Mouse (Mus musculus) frontal cortex, adult 2 months (tissue): Measurements from ENCODE around the gene Rad23a. TPM values are rescaled to one million over a fixed set of nuclear protein-coding genes. Genes with fewer than 3 reads are reported as not detected.
A peak's percentile ranks its signal among the peaks of the same experiment; 100 is the strongest.
"Not testable (repeated sequence)": the region's sequence is repeated elsewhere in the genome, so short reads cannot be mapped to it uniquely, and the experiment has no call there.

Source experiments
- DNase-seq, 2 experiments: peaks; one replicate each; pipeline ENCODE4 v3.0.0; 2022; ENCODE audit warnings: low spot score in 1 of 2; ENCODE audit errors: extremely low spot score in 1 of 2
- polyA plus RNA-seq: library from polyadenylated mRNA; depleted of rRNA; stranded (reverse); fragments of >200 nt; gene quantifications from 2 replicates; pipeline ENCODE4 v1.2.3, GENCODE M21; 2012

Gene Rad23a
- polyA plus RNA-seq, 1 experiment: 80.5 TPM

GRCm38 (mm10) chr8:84844397-84845070, 4.1 kb upstream of the Rad23a start:
- DNase-seq: no peak

GRCm38 (mm10) chr8:84841514-84841913, 1.0 kb upstream of the Rad23a start:
- no peak for DNase-seq

GRCm38 (mm10) chr8:84839875-84840247, 604 bp downstream of the Rad23a start:
- no peak for DNase-seq

- DNase-seq: no peak
These were observed 1.1 kb downstream of the Rad23a start for GRCm38 (mm10) chr8:84839411-84839810.

GRCm38 (mm10) chr8:84838513-84838912, 2.0 kb downstream of the Rad23a start:
- DNase-seq: no peak

GRCm38 (mm10) chr8:84837912-84838470, 2.5 kb downstream of the Rad23a start:
- DNase-seq: no peak

- DNase-seq: no peak
These were observed 3.1 kb downstream of the Rad23a start for GRCm38 (mm10) chr8:84837149-84837911.

- peak in 1 of 2 experiments; percentile 82 for DNase-seq
These were observed 5.3 kb downstream of the Rad23a start for GRCm38 (mm10) chr8:84834866-84835855.

GRCm38 (mm10) chr8:84834002-84834865, 6.2 kb downstream of the Rad23a start:
- no peak for DNase-seq

GRCm38 (mm10) chr8:84832759-84833742, 7.4 kb downstream of the Rad23a start:
- DNase-seq: no peak

GRCm38 (mm10) chr8:84832034-84832717, 8.3 kb downstream of the Rad23a start:
- peak in 1 of 2 experiments; percentile 78 for DNase-seq

- DNase-seq: no peak
These were observed 9.0 kb downstream of the Rad23a start, which contains the start of gene Gadd45gip1 for GRCm38 (mm10) chr8:84831490-84831889. Gene Gadd45gip1 (plus strand): TSS chr8:84831522.

GRCm38 (mm10) chr8:84826518-84826917, 13.9 kb downstream of the Rad23a start:
- not testable (repeated sequence) for DNase-seq

GRCm38 (mm10) chr8:84825636-84826035, 14.8 kb downstream of the Rad23a start:
- DNase-seq: no peak

- peak in 1 of 2 experiments; percentile 73 for DNase-seq
These were observed 16.8 kb downstream of the Rad23a start for GRCm38 (mm10) chr8:84823653-84824052.

GRCm38 (mm10) chr8:84822723-84823122, 17.7 kb downstream of the Rad23a start, which contains the start of gene Dand5:
Gene Dand5 (minus strand): TSS chr8:84822823.
- DNase-seq: no peak

GRCm38 (mm10) chr8:84816117-84816516, 24.3 kb downstream of the Rad23a start:
- no peak for DNase-seq

GRCm38 (mm10) chr8:84815547-84815946, 24.9 kb downstream of the Rad23a start:
- DNase-seq: peak; percentile 89 to 99
